Mouse (Mus musculus): ENCODE measurements around the gene Slc12a9.

Slc12a9 gene

DNA sequence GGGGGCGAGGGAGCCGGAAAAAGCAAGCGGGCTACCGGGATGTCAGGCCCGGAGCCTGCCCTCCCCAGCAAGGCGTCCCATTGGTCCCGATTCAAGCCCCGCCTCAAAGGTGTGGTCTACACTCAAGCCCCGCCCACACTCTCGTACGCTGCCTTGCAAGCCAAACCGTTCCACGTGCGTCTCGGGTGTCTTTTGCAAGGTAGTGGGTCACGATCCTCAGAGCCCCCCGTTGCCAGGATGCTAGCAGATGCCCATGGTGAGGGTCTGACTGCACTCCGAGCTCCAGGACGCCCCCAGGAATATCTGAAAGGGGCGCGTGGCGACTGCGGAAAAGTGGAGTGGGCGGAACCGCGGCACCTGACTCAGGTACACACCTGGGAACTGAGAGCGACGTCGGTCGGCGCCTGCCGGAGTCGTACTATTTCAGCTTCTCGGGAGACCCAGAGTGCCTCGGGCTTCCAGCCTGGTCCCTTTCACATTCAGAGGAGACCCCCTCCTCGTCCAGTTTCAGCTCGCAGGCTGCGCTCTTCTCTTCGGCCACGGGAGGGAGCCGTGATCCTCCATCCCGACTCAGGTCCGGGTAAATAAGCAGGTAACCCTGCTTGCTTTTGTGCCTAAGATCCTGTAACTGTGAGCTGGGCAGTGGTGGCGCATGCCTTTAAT is at the start of gene Slc12a9:
Gene Slc12a9 (minus strand): TSS at position 86 of the 663 bp plus-strand sequence.
- peak; percentile 95 for DNase-seq

GRCm38 (mm10) chr5:137381152-137381551 is 47.8 kb upstream of the Slc12a9 start:
- peak; percentile 69 for DNase-seq

GRCm38 (mm10) chr5:137377603-137378002 is 44.2 kb upstream of the Slc12a9 start:
- DNase-seq = no peak

- peak; percentile 35 for DNase-seq
These were observed 43.8 kb upstream of the Slc12a9 start for GRCm38 (mm10) chr5:137377176-137377575.

GRCm38 (mm10) chr5:137376722-137377121 is 43.3 kb upstream of the Slc12a9 start:
- DNase-seq = no peak

GRCm38 (mm10) chr5:137376198-137376597 is 42.8 kb upstream of the Slc12a9 start:
- DNase-seq = peak; percentile 66

GRCm38 (mm10) chr5:137375627-137376026 is 42.2 kb upstream of the Slc12a9 start:
- peak; percentile 73 for DNase-seq

GRCm38 (mm10) chr5:137374521-137375080 is 41.2 kb upstream of the Slc12a9 start:
- no peak for DNase-seq

DNA sequence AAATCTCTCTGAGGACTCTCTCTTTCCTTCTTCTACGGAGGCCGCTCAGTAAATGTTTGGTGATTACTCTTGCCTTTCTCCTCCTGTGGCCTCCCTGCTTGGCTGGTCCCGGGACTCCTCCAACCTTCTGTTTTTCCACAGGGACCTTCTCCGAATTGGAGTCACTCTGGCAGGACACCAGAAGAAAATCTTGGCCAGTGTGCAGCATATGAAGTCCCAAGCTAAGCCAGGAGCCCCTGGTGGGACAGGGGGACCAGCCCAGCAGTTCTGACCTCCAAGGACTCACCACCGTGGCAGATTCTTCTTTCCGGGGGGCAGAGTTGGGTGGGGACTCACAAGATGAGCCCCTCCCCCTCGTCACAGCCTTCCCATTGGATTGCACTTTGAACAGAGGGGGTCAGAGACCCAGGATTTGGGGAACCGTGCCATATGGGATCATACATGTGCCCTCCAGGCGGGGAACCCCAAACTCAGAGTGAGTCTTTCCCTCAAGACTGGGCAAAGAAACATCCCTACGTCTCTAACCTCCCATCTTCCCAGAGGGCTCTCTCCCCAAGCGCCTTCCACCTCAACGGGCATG is 40.1 kb upstream of the Slc12a9 start:
- DNase-seq = no peak

GRCm38 (mm10) chr5:137369665-137370064 is 36.3 kb upstream of the Slc12a9 start:
- no peak for DNase-seq

DNA sequence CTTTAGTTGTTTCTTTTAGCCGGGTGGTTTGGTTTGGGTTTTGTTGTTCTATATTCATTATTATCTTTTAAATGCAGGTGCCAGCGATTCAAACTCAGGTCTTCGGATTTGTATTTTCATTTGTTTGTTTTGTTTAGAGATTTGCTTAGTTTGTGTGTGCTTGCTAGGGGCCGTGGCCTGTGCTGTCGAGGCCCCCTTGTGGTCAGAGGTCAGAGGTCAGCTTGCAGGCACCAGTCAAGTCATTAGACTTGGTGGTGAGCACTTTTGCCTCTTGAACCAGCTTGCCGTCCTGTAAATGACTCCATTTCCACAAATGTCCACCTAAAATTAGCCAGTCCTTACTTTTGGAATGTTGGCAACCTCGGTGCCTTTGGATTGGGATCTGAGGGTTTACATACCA is 25.0 kb upstream of the Slc12a9 start:
- no peak for DNase-seq

DNA sequence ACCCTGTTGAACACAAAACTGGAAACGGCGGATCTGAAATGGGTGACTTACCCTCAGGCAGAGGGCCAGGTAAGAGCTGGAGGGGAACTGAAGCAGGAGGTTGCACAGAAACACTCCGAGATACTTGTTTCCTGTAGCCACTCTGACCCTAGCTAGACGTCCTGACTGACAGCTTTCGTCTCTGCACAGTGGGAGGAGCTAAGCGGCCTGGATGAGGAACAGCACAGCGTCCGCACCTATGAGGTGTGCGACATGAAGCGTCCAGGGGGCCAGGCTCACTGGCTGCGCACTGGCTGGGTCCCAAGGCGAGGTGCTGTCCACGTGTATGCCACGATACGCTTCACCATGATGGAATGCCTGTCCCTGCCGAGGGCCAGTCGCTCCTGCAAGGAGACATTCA is 20.7 kb upstream of the Slc12a9 start:
- DNase-seq = no peak

DNA sequence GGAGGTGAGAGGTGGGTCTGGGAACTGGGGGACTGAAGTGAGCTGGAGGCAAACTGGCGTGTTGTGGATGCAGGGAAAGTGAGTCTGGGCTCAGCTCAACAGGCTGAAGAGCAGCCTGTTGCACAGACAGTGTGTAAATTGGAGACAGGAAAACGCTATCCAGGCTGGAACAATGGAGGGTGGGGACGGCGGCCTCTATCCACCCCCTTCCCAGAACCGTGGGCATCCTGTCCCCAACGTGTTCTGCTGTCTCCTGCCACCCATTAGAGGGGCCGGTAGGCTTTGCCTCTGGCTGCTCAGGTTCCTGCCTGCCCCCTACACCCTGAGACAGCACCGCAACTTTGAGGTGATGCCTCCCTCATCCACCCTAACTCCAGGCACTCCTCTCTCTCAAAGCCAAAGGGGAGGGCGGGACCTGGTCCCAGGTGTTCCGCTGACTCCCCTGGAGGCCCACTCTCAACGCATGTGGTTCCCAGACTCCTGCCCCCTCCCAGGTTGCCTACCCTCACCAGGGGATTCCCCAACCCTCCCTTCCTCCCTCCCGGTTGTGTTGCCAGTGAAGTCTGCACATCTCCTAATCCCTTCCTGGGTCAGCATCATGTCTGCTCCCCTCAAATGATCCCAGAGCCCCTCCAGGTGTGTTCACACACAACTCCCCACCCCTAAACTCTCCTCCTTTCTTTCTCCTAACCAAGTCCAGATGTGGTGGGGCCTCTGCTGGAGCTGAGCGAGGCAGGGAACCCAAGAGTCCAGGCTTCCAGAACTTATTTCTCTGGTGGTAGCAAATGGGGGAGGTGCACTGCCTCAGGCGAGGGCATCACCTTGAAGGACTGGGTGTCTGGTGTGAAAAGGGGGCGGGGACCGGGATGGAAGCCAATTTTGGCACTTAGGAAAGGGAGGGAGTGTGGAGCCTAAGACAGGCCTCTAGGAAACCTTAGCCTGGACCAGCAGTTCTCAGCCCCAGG is 18.9 kb upstream of the Slc12a9 start:
- peak; percentile 80 for DNase-seq

- no peak for DNase-seq
These were observed 18.0 kb upstream of the Slc12a9 start for GRCm38 (mm10) chr5:137351394-137351793.

DNA sequence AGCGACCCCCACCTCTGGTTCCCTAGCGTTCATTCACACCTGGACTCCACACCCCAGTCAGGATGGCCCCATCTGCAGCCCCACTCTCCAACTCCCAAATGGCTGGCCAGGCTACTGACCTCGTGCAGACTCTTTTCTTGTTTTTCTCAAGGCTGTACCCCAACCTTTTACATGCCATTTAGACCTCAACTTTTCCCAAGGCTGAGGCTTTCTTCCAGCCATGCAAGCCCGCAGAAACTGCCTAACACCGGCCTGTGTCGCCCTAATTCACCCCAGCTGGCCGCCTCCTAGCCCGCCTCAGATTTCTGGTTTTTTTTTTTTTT is 17.6 kb upstream of the Slc12a9 start:
- no peak for DNase-seq

DNA sequence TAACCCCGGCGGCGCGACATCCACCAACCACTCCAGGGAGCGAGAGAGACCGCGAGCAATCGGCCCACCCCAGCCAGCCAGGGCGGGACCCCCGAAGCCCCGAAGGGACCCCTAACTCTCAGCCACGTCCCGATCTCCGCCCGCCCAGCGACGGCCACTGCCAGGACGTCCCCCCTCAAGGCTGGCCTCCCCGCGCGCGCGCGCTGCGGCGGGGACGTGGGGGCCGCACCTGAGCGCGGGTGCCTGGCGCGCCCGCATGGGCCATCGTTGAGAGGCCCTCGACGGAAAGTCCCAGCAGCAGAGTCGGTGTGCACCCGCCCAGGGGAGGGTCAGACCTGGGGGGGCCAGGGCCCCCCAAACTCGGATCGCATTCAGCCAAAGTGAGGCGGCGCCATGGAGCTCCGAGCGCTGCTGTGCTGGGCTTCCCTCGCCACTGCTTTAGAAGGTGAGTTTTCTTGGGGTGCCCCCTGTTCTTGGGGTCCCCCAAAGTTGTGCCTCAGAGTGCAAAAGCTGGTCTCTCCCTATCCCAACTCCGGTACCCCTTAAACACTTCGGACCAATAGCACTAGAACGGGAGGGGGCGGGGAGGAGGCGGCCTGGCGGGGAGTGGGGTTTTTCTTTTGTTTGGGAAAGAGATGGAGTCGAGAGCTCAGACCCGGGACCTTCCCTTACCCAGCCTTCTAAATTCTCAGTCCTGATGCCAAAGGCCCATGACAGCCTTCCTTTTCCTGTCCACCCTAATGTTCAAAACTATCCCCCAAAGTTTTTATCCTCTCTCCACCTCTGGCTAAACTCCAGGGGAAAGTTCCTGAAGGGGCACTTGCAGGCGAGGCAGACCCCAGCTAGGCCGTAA is 17.0 kb upstream of the Slc12a9 start:
- DNase-seq = no peak

- peak; percentile 98 for DNase-seq
These were observed 16.2 kb upstream of the Slc12a9 start, which contains the start of gene Ephb4 for GRCm38 (mm10) chr5:137349384-137350204. Gene Ephb4, plus strand, starts transcription at chr5:137350109.

- DNase-seq = peak; percentile 91
These were observed 15.3 kb upstream of the Slc12a9 start for GRCm38 (mm10) chr5:137348482-137349383.

DNA sequence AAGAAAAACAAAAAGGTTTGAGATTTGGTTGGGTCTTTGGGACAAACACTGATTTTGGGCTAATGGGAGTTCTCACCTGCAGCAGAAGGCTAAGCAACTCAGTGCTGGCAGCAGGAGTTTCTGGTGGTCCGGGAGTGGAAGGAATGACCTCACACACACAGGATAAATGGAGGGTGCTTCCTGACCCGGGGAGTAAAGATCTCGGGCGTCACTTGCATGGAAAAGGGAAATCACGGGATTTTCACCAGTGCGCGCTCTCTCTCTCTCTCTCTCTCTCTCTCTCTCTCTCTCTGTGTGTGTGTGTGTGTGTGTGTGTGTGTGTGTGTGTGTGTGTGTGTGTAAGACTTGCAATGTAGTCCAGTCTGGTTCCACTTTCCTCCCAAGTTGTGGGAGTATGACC is 14.5 kb upstream of the Slc12a9 start:
- DNase-seq = no peak

- no peak for DNase-seq
These were observed 13.6 kb upstream of the Slc12a9 start for GRCm38 (mm10) chr5:137346983-137347382.

Measured in kidney, adult 11 months (tissue).